Mouse (Mus musculus): ENCODE measurements around the gene Wdr17.

Wdr17 gene

DNA sequence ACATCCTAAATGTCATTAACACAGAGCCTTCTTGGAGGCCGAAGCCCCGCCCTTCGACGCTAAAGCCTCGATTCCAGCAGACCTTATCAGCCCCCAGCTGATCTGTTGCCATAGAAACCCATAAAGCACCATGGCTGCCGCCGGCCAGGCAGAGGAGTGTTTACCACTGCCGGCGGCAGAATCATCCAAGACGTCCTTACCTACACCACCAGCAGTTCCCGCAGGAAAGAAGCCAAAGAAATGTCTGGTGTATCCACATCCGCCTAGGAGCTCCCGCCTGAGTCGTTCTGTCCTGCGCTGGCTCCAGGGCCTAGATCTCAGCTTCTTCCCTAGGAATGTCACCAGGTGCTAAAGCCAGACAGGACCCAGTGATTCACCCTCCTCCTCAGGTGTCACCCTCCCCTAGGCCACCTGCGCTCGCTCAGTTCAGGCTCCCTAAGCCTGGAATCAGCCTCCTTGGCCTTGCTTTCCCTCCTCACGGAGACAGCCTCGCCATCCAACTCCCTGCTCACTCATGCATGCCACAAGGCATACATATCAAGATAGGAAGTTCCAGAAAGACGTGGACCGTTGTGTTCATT is 286.2 kb downstream of the Wdr17 start, which contains the start of gene Spata4:
Gene Spata4 (plus strand): TSS at position 111 of the 581 bp plus-strand sequence.
- DNase-seq (ENCODE audit: low read depth, low spot score) = no peak

- DNase-seq (ENCODE audit: low read depth, low spot score) = no peak
Observed at GRCm38 (mm10) chr8:54597386-54597785, 289.6 kb downstream of the Wdr17 start.

- no peak for DNase-seq (ENCODE audit: low read depth, low spot score)
Observed at GRCm38 (mm10) chr8:54596940-54597339, 290.0 kb downstream of the Wdr17 start.

GRCm38 (mm10) chr8:54596051-54596450 is 290.9 kb downstream of the Wdr17 start:
- no peak for DNase-seq (ENCODE audit: low read depth, low spot score)

- DNase-seq (ENCODE audit: low read depth, low spot score) = no peak
Observed at GRCm38 (mm10) chr8:54594634-54595033, 292.4 kb downstream of the Wdr17 start.

DNA sequence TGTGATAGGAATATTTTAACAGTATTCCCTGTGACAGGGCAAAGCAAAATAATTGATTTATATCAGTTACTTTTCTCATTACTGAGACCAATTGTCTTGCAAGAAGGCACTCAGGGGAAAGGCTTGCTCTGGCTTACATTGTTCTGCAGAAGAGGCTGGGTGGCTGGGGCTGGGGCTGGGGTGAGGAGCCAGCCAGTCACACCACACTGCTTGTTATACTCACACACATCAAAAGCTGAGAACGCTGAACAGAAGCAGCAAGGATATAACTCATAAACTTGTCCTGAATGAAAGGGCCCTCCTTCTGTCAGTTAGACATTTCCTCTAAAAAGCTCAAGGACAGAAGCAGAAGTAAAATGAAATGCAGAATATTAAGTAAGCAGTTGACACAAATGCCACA is 304.1 kb downstream of the Wdr17 start:
- no peak for DNase-seq (ENCODE audit: low read depth, low spot score)

GRCm38 (mm10) chr8:54581436-54581835 is 305.5 kb downstream of the Wdr17 start:
- no peak for DNase-seq (ENCODE audit: low read depth, low spot score)
